Mouse (Mus musculus) testis, adult 2 months (tissue): Measurements from ENCODE around the gene Zfp219.

ENCODE experiments used
- CTCF ChIP-seq: fragments of 200-500 bp; IDR thresholded peaks from 2 replicates; pipeline ENCODE4 v1.5.1; 2012; ENCODE audit warnings: low read depth, mild to moderate bottlenecking, inconsistent platforms, low read length, moderate library complexity; ENCODE audit not compliant: control insufficient read depth, insufficient read depth, insufficient replicate concordance
- POLR2A ChIP-seq: fragments of 200-500 bp; IDR thresholded peaks from 2 replicates; pipeline ENCODE4 v1.6.1; 2012; ENCODE audit warnings: low read depth, mild to moderate bottlenecking, inconsistent platforms, low read length, moderate library complexity; ENCODE audit not compliant: control insufficient read depth

DNA sequence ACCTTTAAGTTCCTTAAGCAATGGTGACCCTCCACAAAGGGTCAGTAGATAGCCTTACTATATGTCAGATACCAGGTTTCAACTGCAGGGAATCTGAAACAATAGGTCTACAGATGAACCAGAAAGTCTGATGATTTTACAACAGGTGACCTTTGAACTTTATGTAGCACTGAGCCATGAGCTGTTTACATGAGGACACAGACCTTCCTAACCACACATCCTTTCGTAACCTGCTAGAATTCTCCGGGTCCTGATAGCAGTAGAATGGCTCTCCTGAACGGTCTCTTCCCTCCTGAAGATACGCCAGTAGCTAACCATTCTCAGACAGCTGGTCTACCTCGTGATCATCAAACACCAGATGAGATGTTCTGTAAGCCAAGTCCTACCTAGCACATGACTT is 18.8 kb upstream of the Zfp219 start:
- TF ChIP-seq CTCF, result no peak
- no peak for TF ChIP-seq POLR2A
